Mouse (Mus musculus) hindbrain, embryonic 16.5 days (tissue): ENCODE results near the gene Ghrhr. TPM values are rescaled to one million over a fixed set of nuclear protein-coding genes. Genes with fewer than 3 reads are reported as not detected.

Experiments
- ATAC-seq: fragments of 200-750 bp; cut with Nextera tagmentation; 2 replicates; pipeline ENCODE4 v1.8.0; 2017; ENCODE audit warnings: moderate TSS enrichment, moderate library complexity
- H3K27ac ChIP-seq: fragments of 300-500 bp; sonication (generic); 2 replicates; pipeline ENCODE4 v1.5.1; 2014; ENCODE audit warnings: low read depth, mild to moderate bottlenecking, control low read depth, low read length, moderate library complexity
- H3K27me3 ChIP-seq: fragments of 300-500 bp; sonication (generic); replicated peaks from 2 replicates; pipeline ENCODE4 v1.6.1; 2014; ENCODE audit warnings: low read length; ENCODE audit not compliant: control insufficient read depth, insufficient read depth
- H3K36me3 ChIP-seq: fragments of 300-500 bp; sonication (generic); 2 replicates; pipeline ENCODE4 v1.6.1; 2014; ENCODE audit warnings: mild to moderate bottlenecking, low read length, moderate library complexity, mixed read lengths; ENCODE audit not compliant: control insufficient read depth, insufficient read depth
- H3K4me1 ChIP-seq: fragments of 300-500 bp; sonication (generic); 2 replicates; pipeline ENCODE4 v1.6.1; 2014; ENCODE audit warnings: low read depth, low read length; ENCODE audit not compliant: control insufficient read depth, insufficient read depth
- H3K4me2 ChIP-seq: fragments of 300-500 bp; sonication (generic); 2 replicates; pipeline ENCODE4 v1.6.1; 2014; ENCODE audit warnings: mild to moderate bottlenecking, low read length, control low read depth, moderate library complexity
- H3K4me3 ChIP-seq: fragments of 300-500 bp; sonication (generic); 2 replicates; pipeline ENCODE4 v1.5.1; 2014; ENCODE audit warnings: mild to moderate bottlenecking, low read length, control low read depth, moderate library complexity
- H3K9ac ChIP-seq: fragments of 300-500 bp; sonication (generic); 2 replicates; pipeline ENCODE4 v1.6.1; 2014; ENCODE audit warnings: low read depth, mild to moderate bottlenecking, control low read depth, low read length, moderate library complexity
- H3K9me3 ChIP-seq: fragments of 300-500 bp; sonication (generic); 2 replicates; pipeline ENCODE4 v1.6.1; 2014; ENCODE audit warnings: mild to moderate bottlenecking, low read length, moderate library complexity; ENCODE audit not compliant: control insufficient read depth
- WGBS: fragments of 180-500 bp; shearing (Covaris S2); extraction: QIAGEN DNeasy Blood & Tissue Kit; methylation state at CpG from one replicate; pipeline ENCODE4 v1.1.7; 2014; 5-methylcytosine and 5-hydroxymethylcytosine counted together
- polyA plus RNA-seq: library from polyadenylated mRNA; unstranded; fragments of >200 nt; fragmentation: Nextera tagmentation; extraction: Ambion mirVana; gene quantifications from 2 replicates; pipeline ENCODE4 v1.2.1, GENCODE M21; 2015

Ghrhr gene
- polyA plus RNA-seq, 1 experiment from 2014 or later: not detected

DNA sequence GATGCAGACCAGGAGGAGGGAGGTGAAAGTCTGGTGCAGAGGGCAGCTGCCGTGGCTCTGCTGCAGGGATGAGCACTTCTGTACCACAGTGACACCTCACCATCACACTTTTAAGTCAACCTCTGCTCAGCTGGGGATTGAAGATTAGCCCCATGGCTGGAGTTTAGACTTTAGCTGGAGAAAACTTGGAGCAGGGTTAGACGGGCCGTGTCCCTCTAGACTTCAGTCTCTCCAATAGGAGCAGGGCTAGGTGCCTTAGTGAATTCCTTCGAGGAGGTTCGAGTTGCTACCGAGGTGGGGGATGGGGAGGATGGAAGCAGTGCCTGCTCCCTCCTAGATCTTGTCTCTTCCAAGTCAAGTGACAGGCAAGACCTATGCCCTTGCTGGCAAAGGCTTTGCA is 38.0 kb upstream of the Ghrhr start:
- ATAC-seq: no peak
- WGBS: 58% methylated on average over 6 of the region's 6 CpGs

DNA sequence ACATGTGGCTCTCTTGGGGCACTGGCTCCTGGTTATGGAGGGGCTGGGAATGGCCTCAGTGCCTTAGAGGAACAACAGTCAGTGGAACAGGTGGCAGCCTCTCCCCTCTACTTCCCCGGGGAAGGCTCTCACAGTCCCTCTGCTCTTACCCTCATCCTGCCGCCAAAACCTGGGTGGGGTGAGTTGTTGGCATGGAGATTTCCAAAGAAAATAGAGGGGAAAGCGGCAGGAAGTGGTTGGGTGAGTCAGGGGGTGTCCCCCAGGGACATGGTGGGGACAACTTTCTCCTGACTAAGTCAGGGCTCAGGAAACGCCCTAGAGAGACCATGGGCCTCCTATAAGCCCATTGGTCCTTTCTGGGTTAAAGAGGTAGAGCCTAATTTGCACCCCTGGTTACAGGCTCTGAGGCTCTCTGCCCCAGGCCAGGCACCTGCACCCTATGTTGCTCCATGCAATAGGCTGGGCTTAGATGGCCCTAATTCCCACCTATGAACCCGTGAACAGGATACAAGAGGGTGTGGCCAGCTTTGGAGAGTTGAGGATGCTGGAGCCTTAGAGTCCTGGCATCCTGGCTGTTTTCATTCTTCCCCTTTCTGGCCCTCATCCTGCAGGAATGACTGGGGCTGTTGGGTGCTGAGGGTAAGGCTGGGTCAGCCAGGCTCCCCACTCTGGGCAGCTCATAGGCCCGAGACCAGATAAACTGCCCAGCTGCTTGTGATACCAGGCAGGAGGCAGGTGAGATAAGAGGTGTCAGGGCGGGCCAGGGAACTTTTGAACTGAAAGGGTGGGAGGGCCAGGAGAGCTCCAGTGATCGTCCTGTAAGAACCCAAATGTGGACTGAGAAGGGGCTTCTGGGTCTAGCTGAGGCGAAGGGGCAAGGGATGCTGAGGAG is 36.9 kb upstream of the Ghrhr start:
- WGBS: 84% methylated on average over 9 of the region's 9 CpGs
- Histone ChIP-seq H3K27ac (no peak overlapping the region), H3K27me3 (no peaks in the 10 kb centered on the region), H3K9me3 (no peaks in the 10 kb centered on the region), H3K4me2 (no peak overlapping the region), H3K9ac (no peak overlapping the region), H3K4me3 (no peak overlapping the region), H3K4me1 (peaks cover 6% of the 10 kb centered on the region; the same call in 1 of the 2 replicates), H3K36me3 (no peaks in the 10 kb centered on the region)
- no peak for ATAC-seq

More for the DNA sequence above, 38.0 kb upstream of the Ghrhr start:
- Histone ChIP-seq H3K9me3 (no peaks in the 10 kb centered on the region), H3K27ac (no peak overlapping the region), H3K27me3 (no peaks in the 10 kb centered on the region), H3K4me2 (no peak overlapping the region), H3K4me1 (peaks cover 6% of the 10 kb centered on the region; the same call in 1 of the 2 replicates), H3K36me3 (no peaks in the 10 kb centered on the region), H3K4me3 (no peak overlapping the region), H3K9ac (no peak overlapping the region)

DNA sequence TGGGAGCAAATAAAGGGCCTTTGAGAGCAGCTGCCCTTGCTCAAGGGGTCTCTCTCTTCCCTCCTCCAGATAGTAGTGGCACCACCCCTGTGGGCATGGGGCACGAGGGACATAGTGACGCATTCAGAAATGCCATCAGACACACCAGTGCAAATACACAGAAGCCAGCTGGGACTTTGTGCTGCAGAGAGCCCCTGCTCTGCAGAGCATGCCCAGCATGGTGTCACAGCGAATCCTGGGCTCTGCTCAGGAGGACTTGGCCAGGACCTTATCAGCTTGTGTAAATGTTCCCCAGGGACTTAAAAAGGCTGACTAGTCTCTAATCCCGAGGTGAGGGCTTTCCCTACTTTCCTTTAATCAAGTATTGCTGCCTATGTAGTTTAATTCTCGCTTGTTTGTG is 34.4 kb upstream of the Ghrhr start:
- Histone ChIP-seq H3K9ac (no peak overlapping the region), H3K9me3 (no peaks in the 10 kb centered on the region), H3K4me2 (no peak overlapping the region), H3K36me3 (no peaks in the 10 kb centered on the region), H3K27me3 (no peaks in the 10 kb centered on the region), H3K4me1 (peaks cover 4% of the 10 kb centered on the region; the same call in 1 of the 2 replicates), H3K27ac (no peak overlapping the region), H3K4me3 (no peak overlapping the region)
- no peak for ATAC-seq
- 36% methylated on average over 5 of the region's 5 CpGs for WGBS

DNA sequence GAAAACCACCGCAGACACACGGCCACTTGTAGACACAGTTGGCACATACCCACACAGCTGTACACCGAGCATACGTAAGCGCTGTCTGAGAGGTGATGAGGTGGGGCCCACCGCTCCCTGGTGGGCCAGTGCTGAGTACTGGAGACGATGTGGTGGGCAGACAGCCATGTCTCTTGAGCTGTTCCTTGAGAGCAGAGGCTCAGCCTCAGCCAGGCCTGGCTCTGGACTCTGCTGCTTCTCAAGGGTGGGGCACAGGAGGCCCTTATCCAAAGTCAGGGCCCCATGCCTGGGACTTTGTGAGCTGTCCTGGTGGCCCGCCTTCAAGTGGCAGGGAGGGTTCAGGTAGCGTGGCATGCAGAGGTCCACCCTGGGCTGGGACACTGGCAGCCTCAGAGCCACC is 33.8 kb upstream of the Ghrhr start:
- 64% methylated on average over 9 of the region's 9 CpGs for WGBS
- Histone ChIP-seq H3K4me3 (no peak overlapping the region), H3K9me3 (no peaks in the 10 kb centered on the region), H3K27ac (no peak overlapping the region), H3K36me3 (no peaks in the 10 kb centered on the region), H3K9ac (no peak overlapping the region), H3K4me2 (no peak overlapping the region), H3K27me3 (no peaks in the 10 kb centered on the region), H3K4me1 (peaks cover 4% of the 10 kb centered on the region; the same call in 1 of the 2 replicates)
- ATAC-seq: peak; percentile 24

DNA sequence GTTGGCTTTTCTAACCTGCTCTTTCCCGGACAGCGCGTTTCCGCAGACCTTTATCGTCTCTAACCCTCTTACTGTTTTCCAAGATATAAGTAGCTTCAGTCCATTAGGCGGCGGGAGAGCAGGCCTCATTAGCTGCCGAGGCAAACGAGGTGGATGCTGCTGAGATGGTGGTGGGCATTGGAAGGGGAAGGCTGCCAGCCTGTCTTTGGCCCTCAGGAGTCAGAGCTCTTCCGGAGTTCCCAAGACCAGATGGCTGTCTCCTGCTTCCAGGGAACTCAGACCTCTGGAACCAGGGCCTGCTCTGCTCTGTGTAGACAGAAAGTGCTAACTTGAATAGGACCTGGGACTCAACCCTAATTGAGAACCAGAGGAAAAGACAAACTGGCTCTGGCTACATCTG is 32.6 kb upstream of the Ghrhr start:
- Histone ChIP-seq H3K36me3 (no peaks in the 10 kb centered on the region), H3K27ac (no peak overlapping the region), H3K4me1 (peaks cover 4% of the 10 kb centered on the region; the same call in 1 of the 2 replicates), H3K4me3 (no peak overlapping the region), H3K9ac (no peak overlapping the region), H3K27me3 (no peaks in the 10 kb centered on the region), H3K4me2 (no peak overlapping the region), H3K9me3 (no peaks in the 10 kb centered on the region)
- ATAC-seq: no peak
- 84% methylated on average over 10 of the region's 10 CpGs for WGBS

DNA sequence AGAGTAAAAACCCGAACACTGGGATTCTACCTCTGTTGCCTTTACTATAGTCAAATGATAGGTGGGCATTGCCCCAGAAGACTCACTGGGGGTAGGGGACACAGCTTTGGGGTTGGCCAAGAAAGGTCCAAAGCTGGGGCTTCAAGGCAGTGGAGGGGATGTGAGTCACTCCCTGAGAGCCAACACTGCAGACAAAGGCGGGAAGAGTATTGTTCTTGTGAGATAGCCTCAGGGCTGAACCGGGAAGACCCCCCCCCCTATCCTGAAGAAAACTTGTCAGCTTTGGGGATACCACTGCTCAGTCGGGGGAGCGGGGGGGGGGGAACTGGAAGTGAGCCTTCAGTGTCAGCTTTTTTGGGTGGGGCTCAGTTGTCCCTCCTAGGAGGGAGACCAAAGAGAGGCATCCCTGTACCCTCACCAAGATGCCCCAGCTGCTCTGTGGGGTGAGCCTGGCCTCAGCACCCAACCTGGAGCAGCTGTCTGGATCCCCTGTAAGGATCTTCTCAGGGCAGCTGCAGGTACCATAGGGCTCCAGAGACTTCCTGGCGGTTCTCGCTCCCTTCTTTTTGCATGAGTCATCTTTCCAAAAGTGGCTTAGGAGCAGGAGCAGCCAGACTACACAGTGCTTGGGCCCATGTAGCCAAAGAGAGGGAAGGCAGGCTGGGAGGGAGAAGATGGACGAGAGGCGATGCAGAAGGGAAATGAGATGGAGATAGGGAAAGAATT is 31.6 kb upstream of the Ghrhr start:
- H3K36me3 ChIP-seq: no peaks in the 10 kb centered on the region
- no peak overlapping the region for H3K9ac ChIP-seq
- H3K4me2 ChIP-seq: no peak overlapping the region
- ATAC-seq: no peak
- H3K4me3 ChIP-seq: no peak overlapping the region
- H3K9me3 ChIP-seq: no peaks in the 10 kb centered on the region
- no peaks in the 10 kb centered on the region for H3K27me3 ChIP-seq
- H3K4me1 ChIP-seq: peaks cover 4% of the 10 kb centered on the region; the same call in 1 of the 2 replicates
- H3K27ac ChIP-seq: no peak overlapping the region
- WGBS: 88% methylated on average over 9 of the region's 9 CpGs

- peaks cover 4% of the 10 kb centered on the region; the same call in 1 of the 2 replicates for H3K4me1 ChIP-seq
- no peak overlapping the region for H3K4me3 ChIP-seq
- 89% methylated on average over 10 of the region's 10 CpGs for WGBS
- H3K27ac ChIP-seq: no peak overlapping the region
- no peaks in the 10 kb centered on the region for H3K9me3 ChIP-seq
- ATAC-seq: no peak
- H3K4me2 ChIP-seq: no peak overlapping the region
- no peak overlapping the region for H3K9ac ChIP-seq
- H3K27me3 ChIP-seq: no peaks in the 10 kb centered on the region
- H3K36me3 ChIP-seq: no peaks in the 10 kb centered on the region
Measured at GRCm38 (mm10) chr6:55345264-55345663, 30.8 kb upstream of the Ghrhr start.

- Histone ChIP-seq H3K27ac (no peak overlapping the region), H3K27me3 (no peaks in the 10 kb centered on the region), H3K4me2 (no peak overlapping the region), H3K9ac (no peak overlapping the region), H3K9me3 (no peaks in the 10 kb centered on the region), H3K4me3 (no peak overlapping the region), H3K36me3 (no peaks in the 10 kb centered on the region), H3K4me1 (peaks cover 4% of the 10 kb centered on the region; the same call in 1 of the 2 replicates)
- ATAC-seq: no peak
- 90% methylated on average over 7 of the region's 7 CpGs for WGBS
Measured at GRCm38 (mm10) chr6:55346491-55346890, 29.6 kb upstream of the Ghrhr start.
